Mouse (Mus musculus) intestine, embryonic 15.5 days (tissue): ENCODE measurements around the gene Phf24. TPM values are rescaled to one million over a fixed set of nuclear protein-coding genes. Genes with fewer than 3 reads are reported as not detected.

Experiments
- ATAC-seq: fragments of 200-750 bp; cut with Nextera tagmentation; 2 replicates; pipeline ENCODE4 v1.8.0; 2017; ENCODE audit warnings: moderate TSS enrichment, moderate library complexity
- H3K27ac ChIP-seq: fragments of 300-500 bp; sonication (generic); 2 replicates; pipeline ENCODE4 v1.5.1; 2015; ENCODE audit warnings: mild to moderate bottlenecking, inconsistent platforms
- H3K27me3 ChIP-seq: fragments of 300-500 bp; sonication (generic); replicated peaks from 2 replicates; pipeline ENCODE4 v1.6.1; 2015; ENCODE audit warnings: inconsistent platforms
- H3K36me3 ChIP-seq: fragments of 300-500 bp; sonication (generic); 2 replicates; pipeline ENCODE4 v1.6.1; 2015; ENCODE audit warnings: inconsistent platforms
- H3K4me1 ChIP-seq: fragments of 300-500 bp; sonication (generic); replicated peaks from 2 replicates; pipeline ENCODE4 v1.6.1; 2015; ENCODE audit warnings: inconsistent platforms
- H3K4me2 ChIP-seq: fragments of 300-500 bp; sonication (generic); replicated peaks from 2 replicates; pipeline ENCODE4 v1.6.1; 2015; ENCODE audit warnings: mild to moderate bottlenecking, inconsistent platforms
- H3K4me3 ChIP-seq: fragments of 300-500 bp; sonication (generic); replicated peaks from 2 replicates; pipeline ENCODE4 v1.5.1; 2015; ENCODE audit warnings: inconsistent platforms
- H3K9ac ChIP-seq: fragments of 300-500 bp; sonication (generic); 2 replicates; pipeline ENCODE4 v1.6.1; 2015; ENCODE audit warnings: inconsistent platforms
- H3K9me3 ChIP-seq: fragments of 300-500 bp; sonication (generic); 2 replicates; pipeline ENCODE4 v1.6.1; 2016; ENCODE audit warnings: inconsistent platforms
- WGBS: fragments of 180-500 bp; shearing (Covaris S2); methylation state at CpG from one replicate; pipeline ENCODE4 v1.1.7; 2015; 5-methylcytosine and 5-hydroxymethylcytosine counted together
- polyA plus RNA-seq: library from polyadenylated mRNA; unstranded; fragments of >200 nt; fragmentation: Nextera tagmentation; extraction: Ambion mirVana; gene quantifications from 2 replicates; pipeline ENCODE4 v1.2.1, GENCODE M21; 2015

Gene Phf24
- polyA plus RNA-seq, 1 experiment from 2014 or later: 1.6 TPM

- H3K4me2 ChIP-seq: no peak overlapping the region
- no peak overlapping the region for H3K27ac ChIP-seq
- no peaks in the 10 kb centered on the region for H3K27me3 ChIP-seq
- H3K9me3 ChIP-seq: no peaks in the 10 kb centered on the region
- no peak overlapping the region; the same call in 1 of the 2 replicates for H3K9ac ChIP-seq
- H3K4me3 ChIP-seq: no peak overlapping the region
- peaks cover 25% of the 10 kb centered on the region for H3K4me1 ChIP-seq
- H3K36me3 ChIP-seq: peaks cover 10% of the 10 kb centered on the region; the same call in 1 of the 2 replicates
- no peak for ATAC-seq
- 8% methylated on average over 9 of the region's 10 CpGs for WGBS
Measured at GRCm38 (mm10) chr4:42954297-42954696, 37.8 kb downstream of the Phf24 start.

GRCm38 (mm10) chr4:42955200-42955599 lies 38.7 kb downstream of the Phf24 start:
- H3K27ac ChIP-seq: no peak overlapping the region
- peaks cover 25% of the 10 kb centered on the region for H3K4me1 ChIP-seq
- 94% methylated on average over 3 of the region's 3 CpGs for WGBS
- H3K27me3 ChIP-seq: no peaks in the 10 kb centered on the region
- ATAC-seq: no peak
- H3K36me3 ChIP-seq: peaks cover 10% of the 10 kb centered on the region; the same call in 1 of the 2 replicates
- no peak overlapping the region for H3K4me2 ChIP-seq
- H3K9ac ChIP-seq: no peak overlapping the region
- no peak overlapping the region for H3K4me3 ChIP-seq
- H3K9me3 ChIP-seq: no peaks in the 10 kb centered on the region

- Histone ChIP-seq H3K4me3 (no peak overlapping the region), H3K4me2 (no peak overlapping the region), H3K4me1 (peaks cover 13% of the 10 kb centered on the region), H3K9me3 (no peaks in the 10 kb centered on the region), H3K27ac (no peak overlapping the region), H3K36me3 (peaks cover 10% of the 10 kb centered on the region; the same call in 1 of the 2 replicates), H3K27me3 (no peaks in the 10 kb centered on the region), H3K9ac (no peak overlapping the region)
- 94% methylated on average over 17 of the region's 17 CpGs for WGBS
- no peak for ATAC-seq
Measured at GRCm38 (mm10) chr4:42956581-42956980, 40.1 kb downstream of the Phf24 start.

GRCm38 (mm10) chr4:42957306-42957705 lies 40.8 kb downstream of the Phf24 start:
- 80% methylated on average over 11 of the region's 11 CpGs for WGBS
- no peak overlapping the region for H3K4me3 ChIP-seq

GRCm38 (mm10) chr4:42957979-42958378 lies 41.5 kb downstream of the Phf24 start:
- Histone ChIP-seq H3K27ac (no peak overlapping the region), H3K9me3 (no peaks in the 10 kb centered on the region), H3K27me3 (no peaks in the 10 kb centered on the region), H3K4me3 (no peak overlapping the region), H3K4me1 (0 out of 2 replicates have a peak, but pooled peaks cover 4% of the 10 kb centered on the region), H3K4me2 (no peak overlapping the region), H3K36me3 (peaks cover 10% of the 10 kb centered on the region; the same call in 1 of the 2 replicates), H3K9ac (no peak overlapping the region)
- 90% methylated on average over 8 of the region's 8 CpGs for WGBS
- no peak for ATAC-seq

More at GRCm38 (mm10) chr4:42957306-42957705, 40.8 kb downstream of the Phf24 start:
- Histone ChIP-seq H3K9me3 (no peaks in the 10 kb centered on the region), H3K36me3 (peaks cover 10% of the 10 kb centered on the region; the same call in 1 of the 2 replicates), H3K4me2 (no peak overlapping the region), H3K27me3 (no peaks in the 10 kb centered on the region), H3K9ac (no peak overlapping the region), H3K4me1 (peaks cover 8% of the 10 kb centered on the region), H3K27ac (no peak overlapping the region)
- ATAC-seq: no peak

- Histone ChIP-seq H3K9ac (no peak overlapping the region), H3K4me2 (no peak overlapping the region), H3K4me1 (no peaks in the 10 kb centered on the region), H3K36me3 (peaks cover 10% of the 10 kb centered on the region; the same call in 1 of the 2 replicates), H3K9me3 (no peaks in the 10 kb centered on the region), H3K4me3 (no peak overlapping the region), H3K27ac (no peak overlapping the region), H3K27me3 (no peaks in the 10 kb centered on the region)
- no peak for ATAC-seq
- 73% methylated on average over 8 of the region's 8 CpGs for WGBS
Measured at GRCm38 (mm10) chr4:42958942-42959341, 42.5 kb downstream of the Phf24 start.

GRCm38 (mm10) chr4:42959382-42959781 lies 42.9 kb downstream of the Phf24 start:
- H3K27ac ChIP-seq: no peak overlapping the region
- no peaks in the 10 kb centered on the region for H3K27me3 ChIP-seq
- peaks cover 10% of the 10 kb centered on the region; the same call in 1 of the 2 replicates for H3K36me3 ChIP-seq
- no peak for ATAC-seq
- H3K4me2 ChIP-seq: no peak overlapping the region
- no peak overlapping the region for H3K9ac ChIP-seq
- WGBS: 69% methylated on average over 4 of the region's 4 CpGs
- no peaks in the 10 kb centered on the region for H3K4me1 ChIP-seq
- no peak overlapping the region for H3K4me3 ChIP-seq
- no peaks in the 10 kb centered on the region for H3K9me3 ChIP-seq

- H3K27me3 ChIP-seq: no peaks in the 10 kb centered on the region
- WGBS: 30% methylated on average over 4 of the region's 4 CpGs
- no peak overlapping the region for H3K9ac ChIP-seq
- no peaks in the 10 kb centered on the region for H3K9me3 ChIP-seq
- no peaks in the 10 kb centered on the region for H3K4me1 ChIP-seq
- peaks cover 9% of the 10 kb centered on the region; the same call in 1 of the 2 replicates for H3K36me3 ChIP-seq
- H3K27ac ChIP-seq: no peak overlapping the region
- ATAC-seq: no peak
- no peak overlapping the region for H3K4me3 ChIP-seq
- no peak overlapping the region for H3K4me2 ChIP-seq
Measured at GRCm38 (mm10) chr4:42961592-42961991, 45.1 kb downstream of the Phf24 start.

GRCm38 (mm10) chr4:42963480-42963879 lies 47.0 kb downstream of the Phf24 start:
- Histone ChIP-seq H3K4me2 (no peak overlapping the region), H3K4me1 (no peaks in the 10 kb centered on the region), H3K9me3 (no peaks in the 10 kb centered on the region), H3K4me3 (no peak overlapping the region), H3K27me3 (no peaks in the 10 kb centered on the region), H3K27ac (no peak overlapping the region), H3K9ac (no peak overlapping the region), H3K36me3 (no peaks in the 10 kb centered on the region)
- ATAC-seq: no peak
- WGBS: 98% methylated on average over 2 of the region's 2 CpGs

- peak overlapping the region; percentile 44 for H3K4me2 ChIP-seq
- no peaks in the 10 kb centered on the region for H3K36me3 ChIP-seq
- no peak overlapping the region for H3K27ac ChIP-seq
- no peak overlapping the region for H3K4me3 ChIP-seq
- H3K9me3 ChIP-seq: no peaks in the 10 kb centered on the region
- no peak overlapping the region for H3K9ac ChIP-seq
- 15% methylated on average over 12 of the region's 12 CpGs for WGBS
- no peaks in the 10 kb centered on the region for H3K27me3 ChIP-seq
- H3K4me1 ChIP-seq: no peaks in the 10 kb centered on the region
- ATAC-seq: peak; percentile 23; the same call in 1 of the 2 replicates
Measured at GRCm38 (mm10) chr4:42965039-42965719, 48.7 kb downstream of the Phf24 start.

GRCm38 (mm10) chr4:42969304-42969703 lies 52.8 kb downstream of the Phf24 start, which contains the start of gene 1700022I11Rik:
Gene 1700022I11Rik, plus strand, starts transcription at chr4:42969604.
- no peaks in the 10 kb centered on the region for H3K9me3 ChIP-seq
- no peak for ATAC-seq
- no peak within 1 kb of the TSS for H3K9ac ChIP-seq
- H3K4me2 ChIP-seq: no peak within 1 kb of the TSS
- WGBS: 88% methylated on average over 4 of the region's 4 CpGs
- H3K4me3 ChIP-seq: no peak within 1 kb of the TSS
- H3K27me3 ChIP-seq: no peaks in the 10 kb centered on the region
- no peaks in the 10 kb centered on the region for H3K4me1 ChIP-seq
- H3K36me3 ChIP-seq: no peaks in the 10 kb centered on the region
- H3K27ac ChIP-seq: no peak within 1 kb of the TSS

- Histone ChIP-seq H3K27ac (no peak overlapping the region), H3K9me3 (no peaks in the 10 kb centered on the region), H3K4me2 (no peak overlapping the region), H3K36me3 (no peaks in the 10 kb centered on the region), H3K4me1 (no peaks in the 10 kb centered on the region), H3K9ac (no peak overlapping the region), H3K4me3 (no peak overlapping the region), H3K27me3 (no peaks in the 10 kb centered on the region)
- no peak for ATAC-seq
- WGBS: 60% methylated on average over 4 of the region's 4 CpGs
Measured at GRCm38 (mm10) chr4:42972952-42973351, 56.5 kb downstream of the Phf24 start.

- Histone ChIP-seq H3K9ac (no peak overlapping the region), H3K36me3 (peaks cover 4% of the 10 kb centered on the region), H3K27ac (no peak overlapping the region), H3K27me3 (no peaks in the 10 kb centered on the region), H3K9me3 (no peaks in the 10 kb centered on the region), H3K4me3 (no peak overlapping the region), H3K4me1 (no peaks in the 10 kb centered on the region), H3K4me2 (no peak overlapping the region)
- no peak for ATAC-seq
- 76% methylated on average over 5 of the region's 5 CpGs for whole genome bisulfite sequencing
Measured at GRCm38 (mm10) chr4:42973868-42974267, 57.4 kb downstream of the Phf24 start.
